Mouse (Mus musculus) Patski (cell line): ENCODE results near the gene Serping1. TPM values are rescaled to one million over a fixed set of nuclear protein-coding genes. Genes with fewer than 3 reads are reported as not detected.
A peak's percentile ranks its signal among the peaks of the same experiment; 100 is the strongest.

Source experiments
- ATAC-seq: fragments of 100-300 bp; one replicate; pipeline ENCODE4 v1.8.0; 2021
- CTCF ChIA-PET: fragments of 350-600 bp; sonication (Branson Sonifier 250); formaldehyde crosslinking; loops from one replicate; lab custom pipeline; 2022; ENCODE audit warnings: inconsistent platforms; lab: Charles Lee
- POLR2A ChIA-PET: fragments of 350-600 bp; sonication (Branson Sonifier 250); formaldehyde crosslinking; loops from one replicate; lab custom pipeline; 2022; ENCODE audit warnings: antibody characterized with exemption, inconsistent platforms; lab: Charles Lee
- DNase-seq: peaks from one replicate; pipeline ENCODE4 v3.0.0-alpha.2; 2011; ENCODE audit warnings: low read depth, low spot score
- H3K27me3 ChIP-seq: fragments of 371-371 bp; one replicate; pipeline ENCODE4 v1.5.1; 2021
- CTCF ChIP-seq: fragments of 100-300 bp; IDR thresholded peaks from one replicate; pipeline ENCODE4 v1.5.1; 2021
- in situ Hi-C: fragments of 300-500 bp; cut with MboI; formaldehyde crosslinking; loops from 3 replicates; pipeline ENCODE4 v1.11.1; 2018; ENCODE audit warnings: low pct_unique_long_range_greater_than_20kb, mixed read lengths
- polyA plus RNA-seq: library from polyadenylated mRNA; unstranded; gene quantifications from one replicate; pipeline ENCODE4 v1.2.3, GENCODE M21; 2021

Serping1 gene
- polyA plus RNA-seq, 1 experiment from 2014 or later: 0.14 TPM

DNA sequence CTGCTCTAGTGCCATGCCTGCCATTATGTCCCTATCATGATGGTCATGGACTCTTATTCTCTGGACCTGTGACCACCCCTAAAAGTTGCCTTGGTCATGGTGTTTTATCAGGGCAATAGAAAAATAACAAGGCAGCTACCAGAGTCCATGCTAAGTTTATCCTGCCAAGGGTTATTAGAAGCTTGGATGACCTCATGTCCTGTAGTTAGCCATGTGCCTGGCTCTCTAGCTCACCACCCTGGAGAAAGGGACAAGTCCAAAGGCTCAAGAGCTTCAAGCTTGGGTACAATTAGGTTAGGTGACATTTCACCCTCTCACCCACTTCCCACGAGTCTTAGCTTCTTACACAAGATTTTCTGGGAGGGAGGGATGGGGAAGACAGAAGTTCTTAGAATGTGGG lies 12.4 kb downstream of the Serping1 start:
- TF ChIP-seq CTCF: no peak
- ChIA-PET CTCF (interaction anchor here (1.1 to 1.7 kb wide), 2 partner anchors 24 to 36 kb away, joined by 4 read pairs; partner anchors contain the start of gene Ube2l6), POLR2A (no interaction called here)
- ATAC-seq (no peak), DNase-seq (no peak)
- peaks cover 8% of the 10 kb centered on the region for H3K27me3 ChIP-seq
- in situ Hi-C loops: no loop called here

GRCm38 (mm10) chr2:84762295-84762694 lies 12.9 kb downstream of the Serping1 start:
- CTCF ChIA-PET: interaction anchor here (1.1 to 1.7 kb wide), 2 partner anchors 23 to 37 kb away, joined by 4 read pairs; partner anchors contain the start of gene Ube2l6
- in situ Hi-C loops: no loop called here
- ATAC-seq: no peak

DNA sequence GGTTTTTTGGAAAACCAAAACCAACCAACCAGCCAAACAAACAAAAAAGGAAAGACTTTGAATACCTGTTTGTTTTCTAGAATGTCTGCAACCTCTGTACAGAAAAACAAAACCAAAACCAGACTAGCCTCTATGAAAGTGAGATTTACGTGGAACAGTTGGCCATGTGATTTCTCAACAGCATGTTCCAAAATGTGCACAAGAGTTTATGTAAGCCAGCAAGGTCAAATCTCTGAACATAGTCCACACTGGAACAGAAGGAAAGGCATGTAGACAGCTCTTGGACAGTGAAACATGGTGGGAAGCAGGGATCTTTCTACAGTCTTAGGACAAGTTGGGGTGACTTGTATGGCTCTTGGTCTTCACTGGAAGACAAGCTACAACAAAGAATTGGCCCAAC lies 13.4 kb downstream of the Serping1 start:
- ChIA-PET POLR2A (interaction anchor here (0.7 kb wide), 1 partner anchor 806 kb away, joined by 7 read pairs; no protein-coding TSS in a partner anchor), CTCF (interaction anchor here (1.4 kb wide), 1 partner anchor 16 kb away, joined by 4 read pairs; no protein-coding TSS in a partner anchor)
- in situ Hi-C loops: no loop called here
- ATAC-seq: no peak
- TF ChIP-seq CTCF: no peak
- peaks cover 8% of the 10 kb centered on the region for H3K27me3 ChIP-seq
- DNase-seq: no peak

More at GRCm38 (mm10) chr2:84762295-84762694, 12.9 kb downstream of the Serping1 start:
- DNase-seq: no peak
- POLR2A ChIA-PET: interaction anchor here (0.7 kb wide), 1 partner anchor 805 kb away, joined by 7 read pairs; no protein-coding TSS in a partner anchor
- peaks cover 8% of the 10 kb centered on the region for H3K27me3 ChIP-seq
- TF ChIP-seq CTCF: no peak

DNA sequence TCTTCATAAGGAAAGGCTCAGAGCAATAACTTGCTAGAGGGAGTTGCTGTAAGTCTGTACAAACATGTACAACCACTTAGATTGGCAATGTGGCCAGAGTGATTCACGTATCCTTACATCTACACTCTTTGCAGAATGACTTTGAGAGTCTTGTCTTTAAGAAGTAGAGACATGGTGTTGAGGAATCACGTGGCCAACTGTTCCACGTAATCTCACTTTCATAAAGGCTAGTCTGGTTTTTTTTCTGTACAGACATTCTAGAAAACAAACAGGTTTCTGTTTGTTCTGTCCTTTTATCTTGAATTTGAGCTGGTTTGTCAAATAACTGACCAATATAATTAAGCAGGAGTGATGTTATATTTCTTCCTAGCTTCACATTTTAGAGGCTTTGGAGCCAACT lies 13.9 kb downstream of the Serping1 start:
- POLR2A ChIA-PET: no interaction called here

GRCm38 (mm10) chr2:84760777-84761176 lies 14.5 kb downstream of the Serping1 start:
- in situ Hi-C loops: no loop called here
- TF ChIP-seq CTCF: no peak
- ATAC-seq (no peak), DNase-seq (no peak)
- peaks cover 8% of the 10 kb centered on the region for H3K27me3 ChIP-seq
- CTCF ChIA-PET: interaction anchor here (1.4 kb wide), 1 partner anchor 15 kb away, joined by 4 read pairs; no protein-coding TSS in a partner anchor
- POLR2A ChIA-PET: no interaction called here

More for the DNA sequence above, 13.9 kb downstream of the Serping1 start:
- no peak for ATAC-seq
- in situ Hi-C loops: no loop called here
- H3K27me3 ChIP-seq: peaks cover 8% of the 10 kb centered on the region
- DNase-seq: no peak
- TF ChIP-seq CTCF: no peak
- CTCF ChIA-PET: interaction anchor here (1.4 kb wide), 1 partner anchor 15 kb away, joined by 4 read pairs; no protein-coding TSS in a partner anchor

DNA sequence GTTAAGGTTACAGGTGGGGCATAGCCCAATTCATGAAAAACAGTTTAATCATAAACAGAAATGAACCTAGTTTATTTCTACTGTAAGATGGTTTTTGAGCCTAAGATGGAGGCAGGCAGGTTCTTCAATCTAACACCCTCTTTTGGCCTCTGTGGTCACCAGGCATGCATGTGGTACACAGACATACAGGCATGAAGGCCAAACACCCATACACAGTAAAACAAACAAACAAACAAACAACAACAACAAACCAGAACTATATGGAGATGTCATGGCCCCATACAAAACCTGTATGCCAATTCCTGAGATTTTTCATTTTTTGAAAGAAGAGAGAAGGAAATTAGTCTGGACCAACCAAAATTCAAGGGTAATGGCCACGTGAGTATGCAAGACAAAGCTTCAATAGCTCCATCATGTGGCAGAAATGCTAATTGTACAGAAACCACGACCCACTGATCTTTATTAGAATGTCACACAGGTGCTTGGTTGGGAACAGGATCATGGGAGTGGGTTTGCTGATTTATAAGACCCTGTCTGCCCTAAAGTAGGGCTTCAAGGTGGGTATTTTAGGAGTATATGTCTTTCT lies 16.6 kb downstream of the Serping1 start:
- peaks cover 2% of the 10 kb centered on the region for H3K27me3 ChIP-seq
- ChIA-PET CTCF (interaction anchor here (0.6 to 2.8 kb wide), 15 partner anchors 9 to 85 kb away, joined by 3 to 10 read pairs (median 4); partner anchors contain the start of genes Gm19426, Gm28635, Med19 and Ube2l6), POLR2A (interaction anchor here (2.1 kb wide), 1 partner anchor 10 kb away, joined by 6 read pairs; no protein-coding TSS in a partner anchor)
- in situ Hi-C loops: no loop called here
- ATAC-seq: peak; percentile 76
- no peak for DNase-seq
- peak; percentile 74 for TF ChIP-seq CTCF

- peaks cover 6% of the 10 kb centered on the region for H3K27me3 ChIP-seq
- in situ Hi-C loops: no loop called here
Observed at GRCm38 (mm10) chr2:84757026-84757682, 18.1 kb downstream of the Serping1 start.

DNA sequence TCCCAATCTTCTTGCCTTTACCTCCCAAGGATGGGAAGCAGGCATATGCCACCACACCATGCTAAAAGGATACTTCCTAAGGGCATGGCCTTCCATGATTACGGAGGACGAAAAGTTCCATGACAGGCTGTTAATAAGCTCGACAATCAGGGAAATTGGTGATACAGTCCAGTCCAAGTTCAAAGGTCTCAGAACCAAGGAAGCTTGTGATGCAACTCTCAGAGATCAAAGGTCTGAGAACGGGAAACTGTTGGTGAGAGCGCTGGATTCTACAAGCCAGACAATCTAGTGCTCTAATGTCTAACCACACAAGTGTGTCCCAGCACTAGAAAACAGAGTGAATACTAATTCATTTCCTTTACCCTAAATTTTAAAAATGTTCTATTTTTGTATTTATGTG lies 19.0 kb downstream of the Serping1 start:
- H3K27me3 ChIP-seq: peaks cover 6% of the 10 kb centered on the region
- ChIA-PET POLR2A (interaction anchor here (1.4 kb wide), 1 partner anchor 12 kb away, joined by 3 read pairs; no protein-coding TSS in a partner anchor), CTCF (interaction anchor here (1.1 to 4.6 kb wide), 4 partner anchors 10 to 155 kb away, joined by 3 to 21 read pairs (median 5); no protein-coding TSS in a partner anchor)
- no peak for DNase-seq
- TF ChIP-seq CTCF: no peak
- in situ Hi-C loops: no loop called here
- no peak for ATAC-seq

More at GRCm38 (mm10) chr2:84757026-84757682, 18.1 kb downstream of the Serping1 start:
- no peak for TF ChIP-seq CTCF
- no peak for ATAC-seq
- no peak for DNase-seq
- POLR2A ChIA-PET: interaction anchor here (1.4 to 2.1 kb wide), 2 partner anchors 9 to 13 kb away, joined by 3 to 6 read pairs; no protein-coding TSS in a partner anchor
- CTCF ChIA-PET: interaction anchor here (0.9 to 2.8 kb wide), 3 partner anchors 15 to 35 kb away, joined by 3 to 10 read pairs (median 4); no protein-coding TSS in a partner anchor

- H3K27me3 ChIP-seq: peaks cover 18% of the 10 kb centered on the region
- no peak for DNase-seq
- TF ChIP-seq CTCF: no peak
- in situ Hi-C loops: no loop called here
- ChIA-PET CTCF (interaction anchor here (1.2 to 3.3 kb wide), 5 partner anchors 8 to 60 kb away, joined by 3 to 13 read pairs (median 5); partner anchors contain the start of gene Ube2l6), POLR2A (interaction anchor here (1.1 kb wide), 1 partner anchor 9 kb away, joined by 3 read pairs; no protein-coding TSS in a partner anchor)
- ATAC-seq: no peak
Observed at GRCm38 (mm10) chr2:84750115-84750514, 25.1 kb downstream of the Serping1 start.

- TF ChIP-seq CTCF: no peak
- ATAC-seq (no peak), DNase-seq (no peak)
- in situ Hi-C loops: no loop called here
- H3K27me3 ChIP-seq: peaks cover 12% of the 10 kb centered on the region
- CTCF ChIA-PET: interaction anchor here (1.0 to 1.1 kb wide), 2 partner anchors 9 to 14 kb away, joined by 3 read pairs; no protein-coding TSS in a partner anchor
- POLR2A ChIA-PET: interaction anchor here (0.6 to 1.2 kb wide), 3 partner anchors 13 to 37 kb away, joined by 3 read pairs; partner anchors contain the start of gene Clp1
Observed at GRCm38 (mm10) chr2:84744126-84744525, 31.1 kb downstream of the Serping1 start.
